Mouse (Mus musculus) heart, embryonic 10.5 days (tissue): ENCODE measurements around the gene Tmem145. TPM values are rescaled to one million over a fixed set of nuclear protein-coding genes. Genes with fewer than 3 reads are reported as not detected.

Source experiments
- DNase-seq: peaks from one replicate; pipeline ENCODE4 v3.0.0-alpha.2; 2017; ENCODE audit warnings: low spot score
- H3K27ac ChIP-seq: fragments of 300-500 bp; sonication (generic); 2 replicates; pipeline ENCODE4 v1.5.1; 2016; ENCODE audit warnings: mild to moderate bottlenecking
- H3K27me3 ChIP-seq: fragments of 300-500 bp; sonication (generic); 2 replicates; pipeline ENCODE4 v1.6.1; 2016; ENCODE audit warnings: mild to moderate bottlenecking; ENCODE audit not compliant: poor library complexity, insufficient read depth, severe bottlenecking
- H3K36me3 ChIP-seq: fragments of 300-500 bp; sonication (generic); 2 replicates; pipeline ENCODE4 v1.6.1; 2016; ENCODE audit warnings: mild to moderate bottlenecking, moderate library complexity
- H3K4me1 ChIP-seq: fragments of 300-500 bp; sonication (generic); 2 replicates; pipeline ENCODE4 v1.6.1; 2016; ENCODE audit warnings: mild to moderate bottlenecking
- H3K4me3 ChIP-seq: fragments of 300-500 bp; sonication (generic); 2 replicates; pipeline ENCODE4 v1.5.1; 2016; ENCODE audit warnings: mild to moderate bottlenecking, moderate library complexity
- H3K9me3 ChIP-seq: fragments of 300-500 bp; sonication (generic); 2 replicates; pipeline ENCODE4 v1.6.1; 2016; ENCODE audit warnings: mild to moderate bottlenecking, moderate library complexity
- WGBS: fragments of 180-500 bp; shearing (Covaris S2); methylation state at CpG from one replicate; pipeline ENCODE4 v1.1.7; 2016; 5-methylcytosine and 5-hydroxymethylcytosine counted together
- polyA plus RNA-seq: library from polyadenylated mRNA; unstranded; fragments of >200 nt; fragmentation: Nextera tagmentation; extraction: Ambion mirVana; gene quantifications from 2 replicates; pipeline ENCODE4 v1.2.1, GENCODE M21; 2016

Gene Tmem145
- polyA plus RNA-seq, 1 experiment from 2014 or later, result 0.63 TPM

DNA sequence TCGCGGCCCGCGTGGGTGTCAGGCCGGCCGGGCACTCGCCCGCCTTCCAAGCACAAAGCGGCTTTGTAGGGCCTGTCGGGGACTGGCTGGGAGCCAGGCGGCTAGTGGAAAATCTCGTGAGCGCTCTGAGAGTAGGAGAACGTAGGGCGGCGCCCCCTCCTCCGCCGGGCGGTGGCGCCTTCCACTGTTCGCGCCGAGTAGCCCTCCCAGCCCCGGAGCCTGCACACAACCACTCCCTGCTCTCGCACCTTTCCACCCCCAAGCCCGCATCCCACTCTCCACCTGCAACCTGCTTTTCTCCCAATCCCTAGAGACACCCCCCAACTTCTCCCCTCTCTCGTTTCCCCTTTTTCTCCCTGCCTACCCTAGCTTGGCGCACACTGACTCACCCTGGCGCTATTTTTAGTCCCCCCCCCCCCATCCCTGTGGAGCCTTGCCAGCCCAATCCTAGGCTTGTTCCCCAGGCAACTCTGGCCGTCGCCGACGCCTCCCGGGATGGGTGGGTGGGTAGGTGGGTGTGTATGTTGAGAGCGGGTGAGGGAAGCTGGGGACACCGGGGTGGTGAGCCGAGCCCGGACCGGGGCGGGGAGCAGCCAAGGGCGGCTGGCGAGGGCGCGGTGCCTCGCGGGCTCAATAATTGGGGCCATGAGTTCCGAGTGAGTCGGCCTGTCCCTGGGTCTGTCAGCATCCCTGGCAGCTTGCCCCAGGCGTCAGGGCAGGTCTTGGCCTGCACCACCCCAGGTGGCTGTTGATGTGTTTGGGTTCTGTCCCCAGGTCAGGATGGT, 26.6 kb upstream of the Tmem145 start:
- Histone ChIP-seq H3K27ac (peak overlapping the region; percentile 98), H3K27me3 (no peaks in the 10 kb centered on the region), H3K9me3 (no peaks in the 10 kb centered on the region), H3K4me3 (peak overlapping the region; percentile 89), H3K36me3 (no peaks in the 10 kb centered on the region), H3K4me1 (peaks cover 78% of the 10 kb centered on the region)
- under 1% methylated on average over 47 of the region's 49 CpGs for WGBS
- DNase-seq, result peak; percentile 92

DNA sequence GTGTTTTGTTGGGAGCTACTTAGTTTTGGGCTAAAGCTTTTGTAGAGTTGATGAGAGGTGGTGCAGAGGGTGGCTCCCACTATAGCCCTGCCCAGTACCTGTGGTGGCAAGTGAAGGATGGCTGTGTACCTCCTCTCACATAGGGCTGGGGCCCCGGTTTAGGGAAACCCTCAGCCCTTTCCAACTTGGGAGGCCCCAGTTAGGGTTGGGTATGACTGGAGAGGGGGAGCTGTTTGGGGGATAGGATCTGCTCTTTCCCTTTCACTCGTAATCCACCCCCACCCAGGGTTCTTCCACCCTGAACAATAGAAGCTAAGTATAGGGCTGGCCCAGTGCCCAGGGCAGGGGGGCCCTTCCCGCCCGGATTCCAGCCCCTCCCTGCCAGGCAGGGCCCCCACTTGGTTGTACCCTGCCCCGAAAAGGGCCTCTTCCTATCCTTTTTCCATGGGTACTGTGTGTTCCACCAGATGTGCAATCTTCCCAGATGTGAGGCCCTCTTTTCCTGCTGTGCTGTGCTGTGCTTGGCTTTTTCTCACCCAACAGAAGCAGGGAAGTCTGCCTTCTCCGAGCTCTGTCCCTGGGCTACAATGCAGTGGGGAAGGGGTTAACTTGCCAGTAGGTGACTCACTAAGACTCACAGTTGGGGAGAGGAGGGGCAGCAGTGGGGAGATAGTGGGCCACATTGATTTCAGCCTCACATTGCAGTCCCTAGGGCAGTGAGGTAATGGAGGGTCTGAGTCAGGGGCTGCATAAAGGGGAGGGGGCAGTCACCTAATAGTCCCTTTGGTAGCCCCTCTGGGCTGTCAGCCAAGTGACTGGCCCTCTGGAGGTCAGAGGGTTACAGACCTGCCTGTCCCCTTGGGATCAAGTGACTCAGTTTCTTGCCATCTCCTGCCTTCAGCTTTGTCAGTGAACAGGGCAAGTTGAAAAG, 25.8 kb upstream of the Tmem145 start:
- DNase-seq, result peak; percentile 93
- 2% methylated on average over 6 of the region's 6 CpGs for WGBS
- Histone ChIP-seq H3K9me3 (no peaks in the 10 kb centered on the region), H3K4me3 (peak overlapping the region; percentile 89), H3K4me1 (peaks cover 79% of the 10 kb centered on the region), H3K36me3 (peaks cover 6% of the 10 kb centered on the region), H3K27me3 (no peaks in the 10 kb centered on the region), H3K27ac (peak overlapping the region; percentile 98)

DNA sequence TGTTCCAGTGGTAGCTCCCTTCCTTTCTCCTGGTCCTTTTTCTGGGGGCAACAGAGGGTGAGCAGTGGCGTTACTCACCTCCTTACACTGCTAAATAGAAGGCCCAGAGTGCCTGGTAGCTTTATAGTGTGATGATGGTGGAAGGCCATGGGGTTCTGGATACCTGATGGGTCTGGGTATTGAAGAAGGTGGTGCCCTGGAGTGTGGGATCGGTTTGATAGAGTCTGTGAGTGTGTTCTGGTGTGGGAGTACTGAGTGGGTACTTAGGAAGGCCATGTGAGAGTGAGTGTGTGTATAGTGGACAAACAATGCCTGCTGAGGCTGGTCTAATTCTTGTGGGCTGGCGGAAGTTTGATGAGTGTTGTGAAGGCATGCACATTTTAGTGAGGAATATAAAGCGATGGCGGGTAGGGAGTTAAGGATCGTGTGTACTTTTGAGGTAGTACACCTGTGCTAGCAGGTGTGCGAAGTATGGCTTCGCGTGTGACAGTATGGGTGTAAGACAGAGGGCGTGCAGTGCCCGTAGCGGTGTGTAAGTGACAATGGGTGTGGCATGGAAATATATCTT, 24.7 kb upstream of the Tmem145 start:
- peaks cover 18% of the 10 kb centered on the region for H3K36me3 ChIP-seq
- no peak for DNase-seq
- no peaks in the 10 kb centered on the region for H3K27me3 ChIP-seq
- no peaks in the 10 kb centered on the region for H3K9me3 ChIP-seq
- H3K27ac ChIP-seq, result peak overlapping the region; percentile 98
- peaks cover 69% of the 10 kb centered on the region for H3K4me1 ChIP-seq
- WGBS, result 24% methylated on average over 12 of the region's 12 CpGs
- H3K4me3 ChIP-seq, result peak overlapping the region; percentile 89

DNA sequence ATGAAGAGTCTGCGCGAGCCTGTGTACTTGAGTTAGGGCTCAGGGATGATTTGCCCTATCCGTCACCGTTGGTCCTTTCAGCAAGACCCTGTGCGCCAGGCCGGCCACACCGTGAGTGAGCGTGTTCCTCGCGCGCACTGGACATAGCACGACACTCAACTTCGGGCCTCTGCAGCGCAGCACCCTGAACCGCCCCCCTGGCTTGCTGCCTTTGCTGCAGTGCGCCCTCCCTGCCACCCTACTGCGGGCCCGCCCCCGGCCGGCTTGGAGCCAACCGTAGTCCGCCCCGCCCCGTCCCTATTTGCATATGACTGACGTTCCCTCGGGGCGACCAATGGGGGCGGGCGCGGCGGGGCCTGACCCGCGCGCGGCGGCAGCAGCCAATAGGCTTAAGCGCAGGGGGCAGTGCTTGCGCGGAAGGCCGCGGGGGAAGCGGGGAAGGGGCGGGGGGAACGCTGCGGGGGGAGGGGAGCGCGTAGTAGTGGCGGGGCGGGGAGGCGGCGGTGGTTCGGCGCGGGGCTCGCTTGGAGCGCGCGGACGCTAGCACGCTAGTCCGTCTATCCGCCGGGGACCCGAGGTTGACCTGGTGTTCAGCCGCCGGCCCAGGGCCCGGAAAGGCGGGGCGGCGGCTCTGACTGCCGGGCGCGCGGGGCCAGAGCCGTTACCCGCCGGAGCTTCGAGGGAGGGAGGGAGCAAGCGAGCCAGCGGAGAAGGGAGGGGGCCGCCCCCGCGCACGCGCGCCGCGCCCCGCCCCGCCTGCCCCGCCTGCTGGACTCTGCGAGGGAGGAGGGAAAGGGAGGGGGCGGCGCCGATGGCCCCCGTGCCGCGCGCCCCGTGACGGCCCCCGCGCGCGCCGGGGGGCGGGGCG, 23.9 kb upstream of the Tmem145 start:
- Histone ChIP-seq H3K9me3 (no peaks in the 10 kb centered on the region), H3K4me3 (peak overlapping the region; percentile 89), H3K36me3 (peaks cover 25% of the 10 kb centered on the region), H3K27ac (peak overlapping the region; percentile 98), H3K4me1 (peaks cover 63% of the 10 kb centered on the region), H3K27me3 (no peaks in the 10 kb centered on the region)
- DNase-seq, result peak; percentile 99
- WGBS, result 2% methylated on average over 77 of the region's 108 CpGs

DNA sequence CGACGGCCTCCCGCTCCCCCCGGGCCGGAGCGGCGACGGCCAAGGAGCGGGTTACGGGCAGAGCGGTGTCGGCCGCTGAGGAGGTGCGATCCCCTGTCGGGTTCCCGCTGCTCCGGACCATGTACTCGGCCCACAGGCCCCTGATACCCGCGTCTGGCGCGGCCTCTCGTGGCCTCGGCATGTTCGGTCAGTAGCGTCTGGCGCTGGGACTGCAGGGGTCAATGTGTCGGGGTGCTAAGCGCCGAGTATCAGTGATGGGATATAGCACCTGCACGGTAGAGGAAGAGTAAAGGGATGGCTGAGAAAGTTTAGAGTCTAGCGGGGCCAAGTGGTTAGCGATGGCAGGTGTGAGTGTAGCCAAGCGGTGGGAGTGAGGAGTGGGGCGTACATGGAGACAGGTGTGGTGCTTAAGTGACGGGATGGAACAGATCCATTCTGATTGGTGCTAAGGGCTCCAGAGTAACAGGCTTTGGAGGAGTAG, 23.1 kb upstream of the Tmem145 start:
- H3K9me3 ChIP-seq, result no peaks in the 10 kb centered on the region
- under 1% methylated on average over 34 of the region's 36 CpGs for WGBS
- H3K4me3 ChIP-seq, result peak overlapping the region; percentile 89
- peaks cover 55% of the 10 kb centered on the region for H3K4me1 ChIP-seq
- peaks cover 33% of the 10 kb centered on the region for H3K36me3 ChIP-seq
- DNase-seq, result peak; percentile 90
- peak overlapping the region; percentile 98 for H3K27ac ChIP-seq
- H3K27me3 ChIP-seq, result no peaks in the 10 kb centered on the region

DNA sequence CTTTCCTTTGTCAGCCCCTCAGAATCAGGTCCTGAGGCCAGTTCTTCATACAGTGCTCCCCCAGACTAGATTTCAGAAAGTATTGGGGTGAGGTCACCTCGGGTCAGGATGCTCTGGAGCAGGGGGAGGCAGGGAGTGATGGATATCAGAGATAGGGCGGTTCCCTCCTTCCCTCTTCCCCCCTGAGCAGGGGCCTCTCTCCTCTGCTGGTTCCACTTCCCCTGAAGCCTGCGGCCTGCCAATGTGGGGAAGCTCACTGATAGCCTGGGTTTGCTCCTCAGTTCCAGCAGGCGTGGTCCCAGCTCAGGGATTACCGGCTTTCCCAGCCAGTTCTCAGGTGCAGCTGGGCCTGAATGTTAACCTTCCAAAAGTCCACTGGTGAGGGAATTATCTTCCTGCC, 22.3 kb upstream of the Tmem145 start:
- DNase-seq, result no peak
- H3K27ac ChIP-seq, result peak overlapping the region; percentile 98
- no peaks in the 10 kb centered on the region for H3K27me3 ChIP-seq
- H3K9me3 ChIP-seq, result no peaks in the 10 kb centered on the region
- H3K4me3 ChIP-seq, result peak overlapping the region; percentile 89
- H3K36me3 ChIP-seq, result peaks cover 41% of the 10 kb centered on the region
- peaks cover 52% of the 10 kb centered on the region for H3K4me1 ChIP-seq
- WGBS, result 20% methylated on average over 5 of the region's 5 CpGs

DNA sequence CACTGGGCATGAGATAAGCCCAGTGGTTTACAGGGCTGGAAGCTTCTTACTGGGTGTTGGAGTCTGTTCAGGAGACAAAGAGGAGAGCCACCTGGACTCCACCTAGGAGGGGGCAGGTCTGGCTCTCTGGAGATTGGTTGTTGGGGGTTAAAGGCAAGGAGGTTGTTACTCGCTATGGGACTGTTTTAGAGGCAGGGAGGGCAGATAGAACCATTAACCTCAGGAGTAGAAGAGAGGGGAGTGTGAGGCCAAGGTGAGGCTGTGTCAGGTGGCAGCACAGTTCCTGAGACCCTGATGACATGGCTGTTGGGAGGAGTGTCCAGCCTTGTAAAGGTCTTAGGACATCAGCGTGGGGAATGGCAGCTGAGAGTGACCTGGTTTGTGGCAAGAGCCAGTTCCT, 21.7 kb upstream of the Tmem145 start:
- WGBS, result 69% methylated on average over 2 of the region's 2 CpGs
- H3K9me3 ChIP-seq, result no peaks in the 10 kb centered on the region
- H3K4me3 ChIP-seq, result peak overlapping the region; percentile 89
- DNase-seq, result no peak
- H3K27ac ChIP-seq, result peak overlapping the region; percentile 98; the same call in 1 of the 2 replicates
- peaks cover 47% of the 10 kb centered on the region for H3K36me3 ChIP-seq
- H3K4me1 ChIP-seq, result peaks cover 52% of the 10 kb centered on the region
- no peaks in the 10 kb centered on the region for H3K27me3 ChIP-seq

DNA sequence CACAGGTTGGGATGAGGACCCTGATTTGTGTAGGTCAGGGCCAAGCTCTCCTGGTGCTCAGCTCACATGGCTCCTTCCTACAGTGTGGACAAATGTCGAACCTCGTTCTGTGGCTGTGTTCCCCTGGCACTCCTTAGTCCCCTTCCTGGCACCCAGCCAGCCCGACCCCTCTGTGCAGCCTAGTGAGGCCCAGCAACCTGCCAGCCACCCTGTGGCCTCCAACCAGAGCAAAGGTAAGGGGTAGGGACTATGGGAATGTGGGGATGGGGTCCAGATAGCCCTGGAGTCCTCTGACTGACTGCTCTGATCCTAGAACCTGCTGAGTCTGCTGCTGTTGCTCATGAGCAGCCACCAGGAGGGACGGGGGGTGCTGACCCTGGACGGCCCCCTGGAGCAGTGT, 21.1 kb upstream of the Tmem145 start:
- Histone ChIP-seq H3K4me1 (peaks cover 46% of the 10 kb centered on the region), H3K9me3 (no peaks in the 10 kb centered on the region; the same call in 1 of the 2 replicates), H3K27me3 (no peaks in the 10 kb centered on the region), H3K27ac (0 out of 2 replicates have a peak overlapping the region, but pooled peaks have one; percentile 25), H3K4me3 (no peak overlapping the region), H3K36me3 (peaks cover 53% of the 10 kb centered on the region)
- no peak for DNase-seq
- 74% methylated on average over 5 of the region's 5 CpGs for WGBS

DNA sequence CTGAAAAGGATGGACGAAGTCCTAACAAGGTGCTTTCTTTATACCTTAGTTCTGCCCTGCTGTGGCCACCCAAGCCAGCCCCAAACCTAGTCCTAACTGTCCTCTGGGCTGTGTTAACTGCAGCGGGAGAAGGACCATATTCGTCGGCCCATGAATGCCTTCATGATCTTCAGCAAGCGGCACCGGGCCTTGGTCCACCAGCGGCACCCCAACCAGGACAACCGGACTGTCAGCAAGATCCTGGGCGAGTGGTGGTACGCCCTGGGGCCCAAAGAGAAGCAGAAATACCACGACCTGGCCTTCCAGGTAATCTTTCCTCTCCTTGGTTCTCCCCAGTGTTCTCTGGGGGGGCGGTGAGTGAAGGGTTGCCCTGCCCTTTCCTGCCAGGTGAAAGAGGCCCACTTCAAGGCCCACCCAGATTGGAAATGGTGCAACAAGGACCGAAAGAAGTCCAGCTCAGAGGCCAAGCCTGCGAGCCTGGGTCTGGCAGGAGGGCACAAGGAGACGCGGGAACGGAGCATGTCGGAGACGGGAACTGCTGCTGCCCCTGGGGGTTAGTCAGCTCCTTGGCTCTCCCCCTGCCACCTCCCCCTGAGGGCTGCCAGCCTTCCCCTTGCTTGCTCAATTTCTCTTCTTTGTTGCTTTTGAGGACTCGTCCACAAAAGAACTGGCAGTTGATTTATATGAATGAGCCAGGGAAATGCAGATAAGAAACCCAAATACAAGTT, 20.2 kb upstream of the Tmem145 start:
- Histone ChIP-seq H3K27ac (no peak overlapping the region), H3K4me3 (no peak overlapping the region), H3K4me1 (peaks cover 39% of the 10 kb centered on the region), H3K9me3 (no peaks in the 10 kb centered on the region; the same call in 1 of the 2 replicates), H3K27me3 (no peaks in the 10 kb centered on the region), H3K36me3 (peaks cover 62% of the 10 kb centered on the region)
- WGBS, result 88% methylated on average over 20 of the region's 20 CpGs
- no peak for DNase-seq

DNA sequence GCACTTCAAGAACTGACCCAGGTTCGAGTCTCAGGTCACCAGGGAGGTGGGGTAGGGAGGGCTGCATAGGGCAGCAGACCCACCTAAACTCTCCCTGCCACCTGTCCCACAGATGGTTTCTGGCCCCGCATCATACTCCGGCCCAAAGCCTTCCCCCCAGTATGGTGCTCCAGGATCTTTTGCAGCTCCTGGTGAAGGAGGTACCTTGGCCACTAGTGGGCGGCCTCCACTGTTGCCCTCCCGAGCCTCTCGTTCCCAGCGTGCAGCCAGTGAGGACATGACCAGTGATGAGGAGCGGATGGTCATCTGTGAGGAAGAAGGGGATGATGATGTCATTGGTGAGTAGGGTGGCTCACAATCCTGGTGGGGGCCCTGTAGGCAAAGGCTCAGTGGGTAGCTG, 18.9 kb upstream of the Tmem145 start:
- H3K27me3 ChIP-seq, result no peaks in the 10 kb centered on the region
- no peak overlapping the region for H3K4me3 ChIP-seq
- peaks cover 27% of the 10 kb centered on the region for H3K4me1 ChIP-seq
- H3K27ac ChIP-seq, result no peak overlapping the region
- H3K36me3 ChIP-seq, result peaks cover 75% of the 10 kb centered on the region
- no peaks in the 10 kb centered on the region; the same call in 1 of the 2 replicates for H3K9me3 ChIP-seq
- 79% methylated on average over 8 of the region's 8 CpGs for WGBS
- no peak for DNase-seq

DNA sequence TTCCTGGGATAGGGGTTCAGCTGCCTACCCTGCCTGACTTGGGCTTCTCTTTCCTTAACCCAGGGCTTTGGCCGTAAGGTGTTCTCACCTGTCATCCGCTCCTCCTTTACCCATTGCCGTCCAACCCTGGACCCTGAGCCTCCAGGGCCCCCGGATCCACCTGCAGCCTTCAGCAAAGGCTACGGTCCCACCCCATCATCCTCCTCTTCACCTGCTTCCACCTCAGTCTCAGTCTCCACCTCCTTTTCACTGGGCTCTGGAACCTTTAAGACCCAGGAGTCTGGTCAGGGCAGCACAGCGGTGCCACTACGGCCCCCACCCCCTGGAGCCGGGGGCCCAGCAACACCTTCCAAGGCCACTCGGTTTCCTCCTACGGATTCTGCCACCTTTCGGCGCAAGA, 17.9 kb upstream of the Tmem145 start:
- Histone ChIP-seq H3K27ac (no peak overlapping the region), H3K27me3 (no peaks in the 10 kb centered on the region), H3K4me1 (peaks cover 30% of the 10 kb centered on the region), H3K9me3 (no peaks in the 10 kb centered on the region; the same call in 1 of the 2 replicates), H3K4me3 (no peak overlapping the region), H3K36me3 (peaks cover 85% of the 10 kb centered on the region)
- 88% methylated on average over 12 of the region's 12 CpGs for WGBS
- DNase-seq, result no peak
